Mouse (Mus musculus) urinary bladder, postnatal 10 days (tissue): ENCODE measurements around the gene Dennd2c.
A peak's percentile ranks its signal among the peaks of the same experiment; 100 is the strongest.

ENCODE experiments used
- DNase-seq: peaks from one replicate; pipeline ENCODE4 v3.0.0; 2022; ENCODE audit warnings: low spot score

The Dennd2c gene

DNA sequence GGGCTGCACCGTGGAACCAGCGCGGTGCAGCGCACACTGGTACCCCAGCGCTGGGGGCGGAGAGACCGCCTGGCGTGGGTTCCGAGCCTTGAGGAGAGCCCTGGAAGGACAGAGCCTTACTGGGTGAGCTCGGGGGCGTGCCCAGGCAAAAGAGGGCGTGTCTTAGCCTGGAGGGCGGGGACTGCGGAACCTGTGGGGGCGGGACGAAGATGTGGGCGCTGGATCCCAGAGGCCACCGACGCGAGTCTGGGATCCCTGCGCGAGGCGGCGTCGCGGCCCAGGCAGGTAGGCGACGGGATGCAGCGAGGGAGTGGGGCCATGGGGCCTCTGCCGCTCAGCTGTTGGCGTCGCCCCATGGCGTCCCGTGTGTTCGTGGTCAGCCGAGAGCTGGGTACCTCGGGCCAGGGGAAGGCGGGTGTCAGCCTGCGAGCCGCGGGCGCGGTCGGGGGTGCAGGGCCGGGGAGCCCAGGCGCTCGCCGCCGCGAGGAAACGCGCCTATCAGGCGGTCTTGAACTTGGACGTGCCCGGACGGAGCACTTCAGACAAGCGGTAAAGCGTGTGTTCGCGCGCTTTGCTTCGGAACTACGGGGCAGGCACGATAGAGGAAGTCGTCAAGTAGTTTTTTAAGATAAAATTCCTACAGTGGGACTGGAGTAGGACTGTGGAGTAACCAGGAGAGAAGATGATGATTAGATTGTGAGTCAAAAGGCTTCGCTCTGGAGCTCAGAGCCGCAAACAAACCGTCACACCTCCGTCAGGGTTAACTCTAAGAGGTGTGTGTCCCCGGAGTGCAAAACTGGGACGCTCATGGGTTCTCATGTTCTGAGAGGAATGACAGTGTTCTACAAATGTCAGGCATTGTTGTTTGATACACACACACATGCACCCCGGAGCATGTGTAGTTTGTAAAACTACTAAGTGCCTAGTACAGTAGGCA, at the start of gene Dennd2c:
Gene Dennd2c (plus strand): TSS at position 151 of the 937 bp plus-strand sequence.
- DNase-seq, result peak; percentile 91

DNA sequence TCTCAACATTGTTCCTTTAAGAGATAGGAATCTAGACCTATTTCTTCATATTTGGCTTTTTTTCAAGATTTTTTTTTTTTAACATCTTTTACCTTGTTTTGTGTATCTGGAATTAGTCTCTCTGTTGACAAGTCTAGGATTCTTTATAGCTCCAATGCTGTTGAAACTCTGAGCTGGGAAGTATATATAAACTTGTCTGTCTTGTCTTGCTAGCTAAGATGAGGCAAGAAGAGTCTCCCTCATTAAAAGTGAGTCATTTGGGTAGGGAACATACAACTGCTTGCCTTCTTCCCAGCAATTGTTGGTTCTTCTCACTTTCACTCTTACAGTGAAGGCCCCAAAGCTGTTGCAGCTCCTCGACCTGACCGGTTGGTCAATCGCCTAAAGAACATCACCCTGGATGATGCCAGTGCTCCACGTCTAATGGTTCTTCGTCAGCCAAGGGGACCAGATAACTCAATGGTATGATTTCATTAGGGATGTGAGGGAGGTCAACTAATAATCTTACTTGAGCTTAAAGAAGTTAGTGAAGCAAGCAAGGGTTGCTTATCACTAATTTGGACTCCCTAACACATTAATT, 46.3 kb upstream of the Dennd2c start:
- no peak for DNase-seq

DNA sequence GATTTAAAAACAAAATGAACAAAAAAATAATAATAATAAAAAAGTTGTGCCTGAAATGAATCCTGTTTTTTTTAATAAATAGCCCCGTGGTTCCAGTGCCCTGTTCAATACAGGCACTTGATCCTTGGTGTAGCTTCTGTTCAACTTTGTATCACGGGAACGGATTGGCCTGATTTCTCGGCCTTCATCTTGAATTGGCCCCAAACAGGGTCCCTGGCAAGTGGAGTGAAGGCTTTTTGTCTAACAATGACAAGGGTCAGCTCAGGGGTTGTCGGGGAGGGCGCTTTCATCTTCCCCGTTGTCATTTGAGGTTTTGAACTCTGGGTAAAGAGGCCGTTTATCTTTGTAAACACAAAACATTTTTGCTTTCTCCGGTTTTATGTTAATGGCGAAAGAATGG, 44.7 kb upstream of the Dennd2c start:
- no peak for DNase-seq

DNA sequence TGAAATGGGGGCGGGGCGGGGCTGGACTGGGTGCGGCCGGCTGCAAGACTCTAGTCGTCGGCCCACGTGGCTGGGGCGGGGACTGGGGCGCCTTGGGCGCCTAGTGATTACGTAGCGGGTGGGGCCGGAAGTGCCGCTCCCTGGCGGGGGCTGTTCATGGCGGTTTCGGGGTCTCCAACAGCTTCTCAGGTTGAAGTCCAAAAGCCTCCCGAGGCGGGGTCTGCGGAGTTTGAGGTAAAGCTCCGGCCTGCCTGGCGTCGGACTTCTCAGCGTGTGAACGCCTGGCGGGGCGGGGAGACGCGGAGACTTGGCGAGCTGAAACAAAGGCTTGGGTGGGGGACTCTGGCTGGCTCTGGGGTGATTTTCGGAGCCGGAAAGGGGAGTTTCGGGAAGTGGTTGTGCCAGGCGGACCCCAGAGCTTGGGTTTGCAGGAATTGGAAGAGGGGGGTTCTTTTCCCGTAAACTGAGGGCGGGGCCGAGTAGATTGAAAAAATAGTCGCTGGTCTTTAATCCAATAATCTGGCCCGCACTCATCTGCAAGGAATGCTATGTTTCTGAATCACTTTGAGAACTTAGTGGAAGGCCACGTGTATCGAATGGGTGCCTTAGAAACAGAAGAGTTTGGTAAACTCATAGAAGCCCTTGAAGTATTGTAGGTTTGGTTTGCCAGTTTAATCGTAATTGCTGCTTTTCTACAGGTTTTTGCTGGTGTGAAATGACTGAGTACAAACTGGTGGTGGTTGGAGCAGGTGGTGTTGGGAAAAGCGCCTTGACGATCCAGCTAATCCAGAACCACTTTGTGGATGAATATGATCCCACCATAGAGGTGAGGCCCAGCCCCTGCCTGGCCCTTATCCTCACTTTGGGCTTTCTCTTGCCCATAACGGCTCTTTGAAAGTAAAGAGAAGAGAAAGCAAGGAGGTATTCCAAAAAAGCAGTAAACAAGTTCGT, 43.9 kb upstream of the Dennd2c start, which contains the start of gene Nras:
Gene Nras (plus strand): TSS at position 79 of the 951 bp plus-strand sequence.
- peak; percentile 85 for DNase-seq

DNA sequence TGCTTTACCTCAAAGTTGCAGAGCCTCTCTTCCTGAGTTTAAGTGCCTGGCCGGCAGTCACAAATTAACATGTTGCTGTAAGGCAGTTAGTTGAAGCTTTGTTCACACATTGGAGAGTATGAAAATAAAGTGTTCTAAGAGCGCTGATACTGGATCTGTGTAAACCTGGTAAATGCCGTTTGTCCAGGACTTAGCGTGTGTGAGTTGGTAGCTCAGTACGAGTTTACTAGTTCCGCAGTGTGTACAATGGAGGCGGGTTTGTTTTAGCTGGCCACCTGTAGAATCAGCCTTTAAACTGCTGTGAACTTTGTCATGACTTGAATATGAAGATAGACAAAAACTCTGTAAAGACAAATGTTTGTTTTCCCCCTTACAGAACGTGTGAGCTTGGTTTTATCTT, 35.5 kb upstream of the Dennd2c start:
- DNase-seq, result no peak

DNA sequence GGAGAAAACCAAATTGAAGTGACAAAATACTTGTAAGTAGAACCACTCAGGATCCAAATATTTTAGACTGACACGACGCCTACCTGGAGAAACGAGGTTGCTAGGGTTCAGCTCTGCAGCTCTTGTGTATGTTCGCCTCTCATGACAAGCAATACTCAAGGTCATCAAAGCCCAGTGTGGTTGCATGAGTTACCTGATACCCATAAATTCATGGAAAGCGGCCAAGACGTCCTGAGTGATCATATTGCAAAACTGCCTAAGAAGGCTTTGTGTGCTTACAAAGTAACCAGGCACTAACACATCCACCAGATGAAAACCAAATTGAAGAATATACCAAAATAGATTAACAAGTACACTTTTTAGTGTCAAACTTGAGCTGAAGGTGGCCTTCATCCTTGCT, 33.4 kb upstream of the Dennd2c start:
- DNase-seq, result no peak

DNA sequence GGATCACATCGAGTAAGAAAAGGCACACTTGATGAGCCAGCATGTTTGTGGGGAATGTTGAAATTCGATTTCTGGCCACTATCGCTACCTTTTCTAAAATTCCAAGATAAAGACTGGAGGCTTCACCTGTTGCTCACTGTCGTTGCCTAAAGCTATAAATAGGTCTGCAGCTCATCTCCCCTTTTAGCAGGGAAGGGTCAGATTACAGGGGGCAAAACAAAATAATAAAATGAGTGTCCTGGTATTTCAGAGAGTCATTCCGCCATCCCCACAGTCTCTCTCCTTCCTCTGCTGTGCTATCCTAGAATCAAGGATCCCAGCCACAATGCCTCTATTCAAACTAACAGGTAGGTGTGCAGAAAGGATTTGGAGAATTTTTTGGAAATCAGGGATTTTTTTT, 28.6 kb upstream of the Dennd2c start, which contains the start of gene Ampd1:
Gene Ampd1 (plus strand): TSS at position 244 of the 400 bp plus-strand sequence.
- DNase-seq, result no peak

DNA sequence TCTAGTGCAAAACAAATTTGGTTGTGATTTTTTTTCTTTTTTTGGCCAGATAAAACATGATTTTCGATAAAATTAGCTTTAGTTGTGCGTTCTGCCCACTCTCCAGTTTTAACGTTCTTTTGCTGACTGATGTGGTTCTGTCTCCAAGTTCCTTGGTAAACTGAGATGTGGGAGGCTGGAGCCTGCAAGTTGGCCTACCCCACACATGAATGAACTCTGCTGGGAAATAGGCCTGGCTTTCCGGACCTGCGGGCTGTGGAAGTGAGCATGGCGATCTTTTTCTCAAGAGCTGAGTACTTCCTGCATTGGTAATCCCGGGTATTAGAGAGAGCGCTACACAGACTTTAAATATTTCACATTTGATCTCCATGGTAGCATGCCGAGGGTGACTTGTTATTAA, 26.5 kb upstream of the Dennd2c start:
- DNase-seq, result no peak

DNA sequence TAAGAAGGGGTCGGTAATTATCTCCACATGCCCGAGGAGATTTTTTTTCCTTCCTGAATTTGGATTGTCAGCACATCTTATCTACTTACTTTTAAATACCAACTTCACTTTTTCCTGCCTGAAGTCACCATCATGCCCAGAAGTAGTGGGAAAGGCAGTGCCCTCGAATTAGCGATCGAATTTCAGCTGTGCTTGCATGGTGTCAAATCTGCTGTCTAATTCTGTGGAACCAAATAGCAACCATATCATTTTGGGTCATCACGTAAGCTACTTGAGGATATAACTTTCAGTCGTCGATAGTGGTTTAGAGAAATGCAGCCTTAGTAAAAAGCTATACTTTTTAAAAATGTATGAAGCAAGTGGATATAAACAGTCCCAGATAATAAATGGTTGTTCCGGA, 25.9 kb upstream of the Dennd2c start:
- no peak for DNase-seq

DNA sequence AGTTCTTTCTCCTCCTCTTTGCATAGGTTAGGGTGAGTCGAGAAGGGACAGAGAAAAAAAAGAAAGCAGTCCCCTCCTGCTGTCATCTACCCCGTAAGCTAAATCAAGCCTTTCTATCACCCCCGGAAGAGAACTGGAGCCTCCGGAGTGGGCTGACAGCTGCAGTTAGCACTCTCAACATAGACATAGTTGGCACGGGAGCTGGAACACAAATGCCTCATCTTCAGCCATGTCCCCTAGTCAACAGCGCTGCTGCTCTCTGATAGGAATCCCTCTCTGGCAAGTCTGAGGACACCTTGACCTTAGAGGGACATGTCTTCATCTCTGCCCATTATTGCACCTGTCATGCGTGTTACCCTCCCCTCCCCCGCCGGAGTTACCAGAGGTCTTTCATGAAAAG, 23.1 kb upstream of the Dennd2c start:
- DNase-seq, result no peak

DNA sequence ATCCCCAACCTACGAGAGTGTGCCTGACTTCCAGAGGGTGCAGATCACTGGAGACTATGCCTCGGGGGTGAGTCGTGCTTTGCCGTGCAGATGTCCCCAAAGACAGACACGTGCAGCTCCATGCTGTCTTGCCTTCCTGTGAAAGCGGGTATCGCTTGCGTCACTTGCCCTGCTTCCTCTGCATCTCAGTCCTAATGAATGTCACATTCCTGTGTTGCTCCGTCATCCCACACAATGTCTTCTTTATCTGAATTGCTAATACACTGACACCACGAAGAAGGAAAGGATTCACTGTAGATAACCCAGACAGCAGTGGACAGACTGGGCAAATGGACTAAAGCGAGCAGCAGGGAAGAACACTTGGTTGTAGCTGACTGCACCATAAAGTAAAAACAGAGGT, 21.4 kb upstream of the Dennd2c start:
- no peak for DNase-seq

DNA sequence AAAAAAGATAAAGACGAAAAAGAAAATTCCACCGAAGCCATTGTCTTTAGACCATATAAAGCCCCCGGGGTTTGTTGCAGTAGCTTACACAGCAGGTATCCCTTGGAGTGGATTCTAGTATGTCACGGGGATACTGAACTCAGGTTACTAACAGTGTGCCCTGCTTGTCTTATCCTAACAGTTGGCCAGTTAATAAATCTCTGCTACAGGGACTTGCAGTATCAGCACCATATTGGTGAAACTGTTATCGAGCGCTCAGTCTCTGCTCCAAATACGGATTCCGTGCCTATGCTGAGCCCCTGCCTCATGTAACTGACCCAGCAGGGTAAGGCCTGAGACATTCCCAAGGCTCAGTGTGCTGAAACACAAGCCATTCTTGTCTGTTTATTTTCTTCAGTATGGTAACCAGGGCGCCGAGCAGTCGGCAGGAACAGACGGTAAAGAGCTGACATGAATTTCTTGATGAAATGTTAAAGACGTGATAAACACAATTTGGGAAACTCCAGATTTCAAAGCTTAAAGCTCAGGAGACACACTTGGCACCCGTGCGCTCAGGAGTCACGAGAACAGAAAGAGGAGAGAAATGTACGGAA, 20.4 kb upstream of the Dennd2c start:
- DNase-seq, result no peak

DNA sequence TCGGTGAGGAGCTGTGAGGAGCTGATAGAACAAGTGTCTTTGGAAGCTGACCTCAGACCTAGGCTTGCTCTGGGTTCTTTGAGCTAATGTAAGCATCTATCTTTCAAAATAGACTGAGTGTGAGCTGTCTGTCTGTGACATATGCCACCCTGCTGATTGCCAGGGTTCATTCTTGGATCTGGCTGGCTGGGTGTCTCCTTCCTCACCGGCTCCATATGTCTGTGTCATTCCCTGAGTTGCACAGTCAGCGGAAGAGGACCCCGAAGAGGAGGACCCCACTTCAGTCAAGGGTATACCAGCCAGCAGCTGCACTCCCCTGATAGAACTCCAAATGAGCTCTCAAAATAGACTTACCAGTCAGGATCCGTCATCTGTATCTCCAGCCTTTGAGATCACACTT, 19.6 kb upstream of the Dennd2c start:
- no peak for DNase-seq

DNA sequence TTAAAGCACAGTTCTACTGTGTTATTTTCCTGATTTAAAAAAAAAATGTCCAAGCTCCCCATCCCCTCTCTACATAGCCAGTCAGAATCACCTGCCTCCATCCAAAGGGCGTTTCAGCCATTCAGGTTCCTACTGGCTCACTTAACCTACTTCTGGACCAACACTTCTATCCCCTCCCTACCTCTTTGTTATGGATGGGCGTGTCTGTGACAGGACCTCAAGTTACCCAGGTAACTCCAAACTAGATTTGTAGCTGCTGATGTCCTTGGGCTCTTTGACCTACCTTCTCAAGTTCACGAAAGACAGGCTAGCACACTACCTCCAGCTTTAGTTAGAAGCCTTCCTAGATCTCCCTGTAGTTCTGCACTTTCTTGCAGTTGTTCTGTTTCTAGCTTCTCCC, 16.4 kb upstream of the Dennd2c start:
- no peak for DNase-seq

DNA sequence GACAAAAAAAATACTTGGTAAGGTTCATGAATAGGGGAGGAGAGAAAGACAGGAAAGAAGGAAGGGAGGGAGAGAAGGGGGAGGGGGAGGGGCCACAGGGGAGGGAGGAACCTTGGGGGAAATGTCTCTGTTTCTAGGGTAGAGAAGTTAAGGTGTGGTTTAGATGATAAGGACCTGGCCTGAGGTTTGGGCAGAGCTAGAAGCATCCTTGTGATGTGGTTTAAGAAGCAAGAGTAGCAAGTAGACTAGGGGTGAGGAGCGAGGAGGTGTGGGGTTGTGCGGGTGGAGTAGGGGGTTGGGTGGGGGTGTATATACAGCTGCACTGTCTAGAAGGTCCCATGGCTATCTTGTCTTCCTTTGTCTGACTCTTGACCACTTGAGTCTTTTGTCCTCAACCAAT, 10.7 kb upstream of the Dennd2c start:
- no peak for DNase-seq

DNA sequence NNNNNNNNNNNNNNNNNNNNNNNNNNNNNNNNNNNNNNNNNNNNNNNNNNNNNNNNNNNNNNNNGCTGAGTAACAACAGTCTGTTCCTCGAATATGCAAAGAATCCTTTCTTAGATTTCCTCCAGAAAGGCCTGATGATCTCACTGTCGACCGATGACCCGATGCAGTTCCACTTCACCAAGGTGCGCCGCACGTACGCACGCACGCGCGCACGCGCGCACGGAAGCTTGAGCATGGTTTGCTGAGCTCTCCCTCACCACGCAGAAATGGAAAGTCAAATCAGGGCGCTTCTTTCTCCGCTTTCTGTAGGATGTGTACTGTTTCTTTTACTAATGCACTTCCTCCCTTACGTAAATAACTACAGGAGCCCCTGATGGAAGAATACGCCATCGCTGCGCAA, 3.7 kb upstream of the Dennd2c start:
- no peak for DNase-seq

DNA sequence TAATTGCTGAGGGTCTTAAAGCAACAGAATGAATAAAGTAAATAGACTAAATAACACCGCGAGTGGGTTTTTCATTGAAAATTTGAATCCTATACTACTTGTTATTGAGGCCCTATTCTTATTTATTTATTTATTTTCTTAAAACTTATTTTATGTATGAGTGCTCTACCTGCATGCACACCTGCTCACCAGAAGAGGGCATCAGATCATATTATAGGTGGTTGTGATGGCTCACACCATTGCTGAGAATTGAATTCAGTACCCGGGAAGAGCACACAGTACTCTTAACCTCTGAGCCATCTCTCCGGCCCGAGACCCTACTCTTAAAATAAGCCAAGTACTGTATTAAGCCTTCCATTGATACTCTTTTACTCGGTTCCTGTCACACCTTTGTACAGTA, 2.7 kb upstream of the Dennd2c start:
- DNase-seq, result no peak

DNA sequence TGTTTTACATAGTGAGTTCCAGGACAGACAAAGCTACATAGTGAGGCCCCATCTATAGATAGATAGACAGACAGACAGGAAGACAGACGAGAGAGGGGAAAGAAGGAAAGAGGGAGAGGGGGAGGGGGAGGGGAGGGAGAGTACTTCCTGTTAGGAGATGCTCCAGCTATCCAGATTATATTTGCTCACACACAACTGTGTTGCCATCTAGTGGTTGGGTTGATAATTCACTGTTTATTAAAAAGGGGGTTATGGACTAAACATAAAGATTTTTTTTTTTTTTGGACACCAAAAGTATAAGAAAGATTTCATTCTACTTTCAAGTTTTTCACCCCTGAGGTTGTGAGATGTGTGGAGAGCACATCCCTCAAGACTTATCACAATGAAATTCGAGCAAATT, 1.7 kb upstream of the Dennd2c start:
- no peak for DNase-seq

DNA sequence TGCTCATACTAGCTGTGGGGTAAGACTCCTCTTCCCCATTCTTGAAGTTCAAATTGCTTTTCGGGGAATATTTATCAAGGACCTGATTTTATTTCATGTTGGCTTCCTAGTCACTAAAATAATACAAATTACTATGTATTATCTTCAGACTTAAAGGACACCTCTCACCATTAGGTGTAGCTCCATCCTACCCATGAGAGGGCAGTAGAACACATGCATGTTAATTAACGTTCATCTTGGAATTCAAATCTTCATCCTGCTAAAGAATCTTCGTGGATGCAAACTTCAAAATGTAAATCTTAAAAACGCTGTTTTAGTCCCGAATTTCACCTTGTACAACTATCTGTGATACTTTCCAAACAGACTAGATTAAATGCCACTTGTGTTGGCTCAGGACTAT, 1.2 kb upstream of the Dennd2c start:
- no peak for DNase-seq

DNA sequence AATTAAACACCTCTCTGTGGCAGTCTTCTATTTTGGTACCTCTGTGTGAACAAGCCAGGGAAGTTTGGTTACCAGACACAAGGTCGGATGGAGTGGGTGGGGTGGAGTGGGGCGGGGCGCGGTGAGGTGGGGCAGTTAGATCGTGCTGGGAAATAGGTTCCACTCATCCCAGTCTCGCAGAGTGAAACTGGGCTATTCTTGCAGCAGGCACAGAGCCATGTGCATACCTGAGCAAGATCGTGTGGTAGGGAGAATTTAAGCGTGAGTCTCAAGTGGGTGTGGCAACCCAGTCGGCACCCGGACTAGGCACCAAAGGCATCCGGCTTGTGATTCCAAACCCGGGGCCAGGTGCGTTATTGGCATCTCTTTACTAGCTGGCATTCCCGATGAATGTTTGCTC, 495 bp upstream of the Dennd2c start:
- DNase-seq, result no peak

DNA sequence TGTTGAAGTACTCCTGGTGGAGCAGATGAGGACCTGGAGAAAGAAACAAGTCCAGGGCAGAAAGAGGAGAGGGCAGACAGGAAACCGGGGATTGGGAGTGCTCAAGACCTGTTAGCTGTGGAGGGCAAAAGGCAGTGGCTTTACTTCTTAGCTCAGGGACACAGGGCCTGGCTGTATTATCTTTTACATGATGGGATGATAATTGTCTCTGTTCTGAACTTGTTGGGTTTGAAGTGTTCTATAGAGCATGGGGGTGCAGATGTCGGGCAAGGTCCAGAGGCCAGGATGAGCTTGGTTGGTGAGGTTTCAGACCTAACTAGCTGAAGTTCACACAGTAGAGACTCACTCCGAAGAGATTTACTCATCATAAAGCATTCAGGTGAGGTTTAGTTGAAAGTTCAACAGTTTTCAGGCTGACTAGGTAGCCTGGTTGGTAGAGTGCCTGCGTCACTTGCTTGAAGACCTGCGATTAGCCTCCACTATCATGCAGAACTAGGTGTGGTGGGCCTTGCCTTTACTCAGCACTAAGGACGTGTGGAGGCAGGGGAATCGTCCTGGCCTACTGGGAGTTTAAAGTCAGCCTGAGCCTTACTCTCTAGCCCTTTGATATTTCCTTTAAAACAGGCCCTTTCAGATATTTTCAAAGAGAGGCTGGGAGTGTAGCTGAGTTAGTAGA, 5.3 kb downstream of the Dennd2c start:
- DNase-seq, result no peak
